Mouse (Mus musculus) kidney, adult 2 months (tissue): ENCODE results near the gene Kcnj1.

Source experiments
- CTCF ChIP-seq: fragments of 200-500 bp; conservative IDR thresholded peaks from 2 replicates; pipeline ENCODE4 v1.5.1; 2011; ENCODE audit warnings: low read depth, mild to moderate bottlenecking, control low read depth, low read length, moderate library complexity, mixed read lengths; ENCODE audit not compliant: insufficient read depth, insufficient read length
- POLR2A ChIP-seq: fragments of 200-500 bp; IDR thresholded peaks from one replicate; pipeline ENCODE4 v1.6.1; 2011; ENCODE audit warnings: low read depth, low read length, control low read depth

DNA sequence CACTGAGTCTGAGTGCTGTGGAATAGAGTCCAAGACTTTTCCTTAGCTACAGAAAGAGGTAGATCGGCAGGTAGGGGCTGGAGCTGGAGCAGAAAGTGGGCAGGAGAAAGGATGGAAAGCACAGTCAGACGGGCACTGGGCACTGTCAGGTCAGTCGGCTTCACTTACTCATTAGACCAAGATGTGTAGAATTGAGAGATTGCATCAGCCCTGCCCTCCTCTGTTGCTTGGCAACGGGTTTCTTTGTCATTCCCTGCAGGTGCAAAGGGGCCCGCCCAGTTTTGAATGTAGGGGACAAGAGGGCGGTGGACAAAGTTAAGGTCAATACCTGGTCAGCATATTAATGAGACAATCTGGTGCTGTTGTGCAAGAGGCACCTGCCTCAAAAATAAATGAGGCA lies 2.9 kb upstream of the Kcnj1 start:
- no peak for TF ChIP-seq POLR2A
- TF ChIP-seq CTCF: no peak
